Mouse (Mus musculus): ENCODE results near the gene Dlgap1.

The Dlgap1 gene

DNA sequence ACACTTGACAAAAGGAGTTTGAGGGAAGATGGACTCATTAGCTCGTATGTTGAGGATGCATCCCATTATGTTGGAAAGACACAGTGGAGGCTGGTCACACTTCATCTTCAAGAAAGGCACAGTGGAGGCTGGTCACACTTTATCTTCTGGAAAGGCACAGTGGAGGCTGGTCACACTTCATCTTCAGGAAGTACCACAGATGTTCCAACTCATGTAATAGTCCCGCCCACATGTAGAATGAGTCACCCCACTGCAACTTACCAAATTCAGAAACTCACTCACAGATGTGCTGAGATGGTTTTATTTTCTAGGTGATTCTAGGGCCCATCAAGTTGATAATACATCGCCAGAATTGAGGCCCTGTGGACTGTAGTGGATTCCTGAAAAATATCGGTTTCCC, 119.3 kb downstream of the Dlgap1 start:
- no peaks in the 10 kb centered on the region for H3K9me3 ChIP-seq (ENCODE audit: low read length)

DNA sequence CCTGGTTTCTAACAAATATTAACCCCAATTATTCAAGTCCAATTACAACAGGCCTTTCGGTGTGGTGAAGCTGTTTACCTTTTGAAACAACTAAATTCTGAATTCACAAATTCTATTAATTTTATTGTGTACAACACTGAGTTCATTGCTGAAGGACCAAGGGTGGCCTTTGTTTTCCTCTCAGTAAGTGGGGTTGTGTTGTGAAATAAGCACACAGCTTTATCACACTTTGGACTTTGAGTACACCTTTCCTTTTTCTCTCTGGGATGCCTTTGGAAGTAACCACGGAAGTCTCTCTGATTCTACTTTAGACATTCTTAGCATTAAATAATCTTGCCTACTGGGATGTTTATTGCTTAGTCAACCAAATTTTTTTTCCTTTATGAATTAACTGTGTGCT, 121.9 kb downstream of the Dlgap1 start:
- TF ChIP-seq CTCF (conservative IDR thresholded peaks at IDR 0.05; ENCODE audit: low read length) (no peak), POU5F1 (IDR thresholded peaks at IDR 0.05; ENCODE audit: borderline replicate concordance, low read length) (no peak), NANOG (IDR thresholded peaks at IDR 0.05; ENCODE audit: borderline replicate concordance, low read length) (no peak)
- Histone ChIP-seq H3K27me3 (ENCODE audit: insufficient read depth, low read length) (no peaks in the 10 kb centered on the region), H3K4me1 (replicated peaks; ENCODE audit: low read depth, low read length) (no peaks in the 10 kb centered on the region), H3K36me3 (ENCODE audit: insufficient read depth, low read length) (no peaks in the 10 kb centered on the region), H3K9me3 (ENCODE audit: low read length) (no peaks in the 10 kb centered on the region), H3K4me3 (replicated peaks; ENCODE audit: low read length) (no peak overlapping the region)

More for the DNA sequence above, 119.3 kb downstream of the Dlgap1 start:
- H3K4me1 ChIP-seq (replicated peaks; ENCODE audit: low read depth, low read length), result no peaks in the 10 kb centered on the region
- no peaks in the 10 kb centered on the region for H3K36me3 ChIP-seq (ENCODE audit: insufficient read depth, low read length)
- TF ChIP-seq NANOG (IDR thresholded peaks at IDR 0.05; ENCODE audit: borderline replicate concordance, low read length) (no peak), POU5F1 (IDR thresholded peaks at IDR 0.05; ENCODE audit: borderline replicate concordance, low read length) (no peak), CTCF (conservative IDR thresholded peaks at IDR 0.05; ENCODE audit: low read length) (no peak)
- H3K4me3 ChIP-seq (replicated peaks; ENCODE audit: low read length), result no peak overlapping the region
- no peaks in the 10 kb centered on the region for H3K27me3 ChIP-seq (ENCODE audit: insufficient read depth, low read length)

DNA sequence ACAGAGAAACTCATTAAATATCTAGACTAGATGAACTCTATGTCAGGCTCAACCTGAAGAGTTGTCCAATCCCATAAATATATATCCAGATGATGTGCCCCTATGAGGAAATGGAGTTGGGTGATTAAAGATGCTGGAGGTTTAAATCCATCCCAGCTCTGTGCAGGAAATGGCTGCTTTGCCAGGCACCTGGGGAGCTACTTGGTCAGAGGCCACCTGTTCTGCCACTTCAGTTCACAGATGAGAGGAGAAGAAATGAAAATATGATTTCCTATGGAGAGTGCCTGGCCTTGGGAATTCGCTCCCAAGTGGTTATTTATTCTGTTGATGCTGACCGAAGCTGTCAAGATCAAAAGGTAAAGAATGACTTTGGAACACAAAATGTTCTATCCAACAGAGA, 160.3 kb downstream of the Dlgap1 start:
- no peaks in the 10 kb centered on the region for H3K4me1 ChIP-seq (replicated peaks; ENCODE audit: low read depth, low read length)

DNA sequence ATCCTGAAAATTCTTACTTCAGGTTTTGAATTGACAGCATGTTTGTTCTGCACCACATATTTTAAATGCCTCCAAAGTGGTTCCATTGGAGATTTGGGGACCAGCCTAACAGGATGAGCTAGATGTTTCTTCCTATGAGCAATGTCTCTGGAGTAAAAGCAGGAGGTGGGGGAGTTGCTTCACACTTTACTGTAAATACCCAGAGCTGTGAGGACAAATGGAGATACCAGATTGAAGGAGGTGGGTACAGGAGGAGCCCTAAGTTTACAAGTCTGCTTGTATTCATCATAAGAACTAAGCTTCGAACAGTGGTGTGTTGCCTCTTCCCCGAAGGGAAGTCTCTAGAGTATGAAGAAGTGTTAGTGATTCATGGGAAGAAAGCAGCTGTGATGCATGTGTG, 201.0 kb downstream of the Dlgap1 start:
- TF ChIP-seq POU5F1 (IDR thresholded peaks at IDR 0.05; ENCODE audit: borderline replicate concordance, low read length), result no peak
- no peak for TF ChIP-seq NANOG (IDR thresholded peaks at IDR 0.05; ENCODE audit: borderline replicate concordance, low read length)
- no peak for TF ChIP-seq CTCF (conservative IDR thresholded peaks at IDR 0.05; ENCODE audit: low read length)

More for the DNA sequence above, 160.3 kb downstream of the Dlgap1 start:
- H3K27me3 ChIP-seq (ENCODE audit: insufficient read depth, low read length), result no peaks in the 10 kb centered on the region
- TF ChIP-seq NANOG (IDR thresholded peaks at IDR 0.05; ENCODE audit: borderline replicate concordance, low read length) (no peak), CTCF (conservative IDR thresholded peaks at IDR 0.05; ENCODE audit: low read length) (no peak)
- no peaks in the 10 kb centered on the region for H3K36me3 ChIP-seq (ENCODE audit: insufficient read depth, low read length)
- no peaks in the 10 kb centered on the region for H3K9me3 ChIP-seq (ENCODE audit: low read length)
- H3K4me3 ChIP-seq (replicated peaks; ENCODE audit: low read length), result no peak overlapping the region

DNA sequence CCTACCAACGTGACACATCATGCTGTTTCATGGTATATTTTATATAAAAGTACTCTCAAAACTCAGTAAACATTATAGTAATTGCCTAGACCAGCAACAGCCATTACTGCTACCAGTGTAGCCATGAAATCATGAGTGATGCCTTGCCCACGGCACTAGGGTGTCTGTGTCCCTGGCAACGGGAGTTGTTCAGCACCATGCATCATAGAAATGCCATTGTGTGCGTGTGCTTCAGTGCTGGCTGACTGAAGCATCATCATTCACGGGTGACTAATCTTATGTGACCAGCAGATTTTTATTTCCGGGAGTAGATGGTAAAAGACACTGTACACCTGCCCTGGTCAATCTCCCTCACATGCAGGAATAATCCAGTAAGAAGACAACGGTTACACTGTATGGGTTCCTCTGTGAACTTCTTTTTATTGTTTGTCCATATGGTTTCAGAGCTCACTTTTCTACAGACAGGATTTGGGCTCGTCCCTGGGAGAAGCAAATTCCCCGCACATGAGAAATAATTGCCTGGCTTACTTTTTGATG, 203.7 kb downstream of the Dlgap1 start:
- TF ChIP-seq CTCF (conservative IDR thresholded peaks at IDR 0.05; ENCODE audit: low read length) (no peak), POU5F1 (IDR thresholded peaks at IDR 0.05; ENCODE audit: borderline replicate concordance, low read length) (no peak), NANOG (IDR thresholded peaks at IDR 0.05; ENCODE audit: borderline replicate concordance, low read length) (no peak)
- Histone ChIP-seq H3K27me3 (ENCODE audit: insufficient read depth, low read length) (no peaks in the 10 kb centered on the region), H3K4me1 (replicated peaks; ENCODE audit: low read depth, low read length) (no peaks in the 10 kb centered on the region), H3K4me3 (replicated peaks; ENCODE audit: low read length) (no peak overlapping the region), H3K36me3 (ENCODE audit: insufficient read depth, low read length) (no peaks in the 10 kb centered on the region), H3K9me3 (ENCODE audit: low read length) (no peaks in the 10 kb centered on the region)

More for the DNA sequence above, 201.0 kb downstream of the Dlgap1 start:
- H3K9me3 ChIP-seq (ENCODE audit: low read length), result no peaks in the 10 kb centered on the region
- no peaks in the 10 kb centered on the region for H3K36me3 ChIP-seq (ENCODE audit: insufficient read depth, low read length)
- no peak overlapping the region for H3K4me3 ChIP-seq (replicated peaks; ENCODE audit: low read length)
- no peaks in the 10 kb centered on the region for H3K27me3 ChIP-seq (ENCODE audit: insufficient read depth, low read length)
- H3K4me1 ChIP-seq (replicated peaks; ENCODE audit: low read depth, low read length), result no peaks in the 10 kb centered on the region

DNA sequence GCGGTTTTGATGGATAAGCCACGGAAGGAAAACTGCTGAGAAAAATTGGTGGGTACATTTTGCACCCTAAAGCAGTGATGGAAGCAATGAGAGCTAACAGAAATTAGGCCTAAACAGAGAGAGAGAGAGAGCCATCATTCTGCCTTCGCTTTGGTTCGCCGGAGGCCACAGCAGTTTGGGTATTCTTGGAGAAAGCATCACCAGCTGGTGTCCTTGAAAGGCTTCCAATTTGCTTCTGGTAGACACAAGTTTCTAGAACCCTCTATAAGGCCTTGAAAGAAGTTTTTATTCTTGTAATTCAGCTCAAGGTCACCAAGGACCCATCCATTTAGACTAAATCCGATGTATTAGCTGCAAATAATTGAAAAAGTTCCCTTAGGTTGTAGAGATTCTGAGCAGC, 205.0 kb downstream of the Dlgap1 start:
- H3K36me3 ChIP-seq (ENCODE audit: insufficient read depth, low read length), result no peaks in the 10 kb centered on the region
- no peaks in the 10 kb centered on the region for H3K9me3 ChIP-seq (ENCODE audit: low read length)
- TF ChIP-seq CTCF (conservative IDR thresholded peaks at IDR 0.05; ENCODE audit: low read length) (no peak), POU5F1 (IDR thresholded peaks at IDR 0.05; ENCODE audit: borderline replicate concordance, low read length) (no peak), NANOG (IDR thresholded peaks at IDR 0.05; ENCODE audit: borderline replicate concordance, low read length) (no peak)
- H3K4me1 ChIP-seq (replicated peaks; ENCODE audit: low read depth, low read length), result no peaks in the 10 kb centered on the region
- H3K4me3 ChIP-seq (replicated peaks; ENCODE audit: low read length), result no peak overlapping the region
- H3K27me3 ChIP-seq (ENCODE audit: insufficient read depth, low read length), result no peaks in the 10 kb centered on the region

DNA sequence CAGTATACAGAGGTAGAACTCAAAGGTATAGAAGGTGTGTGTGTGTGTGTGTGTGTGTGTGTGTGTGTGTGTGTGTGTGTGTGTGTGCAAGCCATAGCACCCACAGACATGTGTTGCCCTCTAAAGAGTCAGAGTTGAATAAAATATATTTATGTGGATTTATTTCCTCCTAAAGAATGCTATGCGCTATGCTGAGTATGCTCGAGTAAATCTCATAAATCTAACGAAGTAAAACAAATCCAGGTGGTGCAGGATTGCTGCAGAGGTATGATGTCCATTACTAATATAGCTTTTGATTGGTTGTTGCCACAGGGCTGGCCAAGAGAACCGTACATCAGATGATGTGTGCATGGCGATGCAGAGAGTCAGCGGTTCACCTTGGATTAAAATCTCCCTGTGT, 222.4 kb downstream of the Dlgap1 start:
- TF ChIP-seq POU5F1 (IDR thresholded peaks at IDR 0.05; ENCODE audit: borderline replicate concordance, low read length) (no peak), NANOG (IDR thresholded peaks at IDR 0.05; ENCODE audit: borderline replicate concordance, low read length) (no peak)
- no peaks in the 10 kb centered on the region for H3K27me3 ChIP-seq (ENCODE audit: insufficient read depth, low read length)
- H3K36me3 ChIP-seq (ENCODE audit: insufficient read depth, low read length), result no peaks in the 10 kb centered on the region
- H3K4me1 ChIP-seq (replicated peaks; ENCODE audit: low read depth, low read length), result no peaks in the 10 kb centered on the region
- no peak overlapping the region for H3K4me3 ChIP-seq (replicated peaks; ENCODE audit: low read length)
- no peaks in the 10 kb centered on the region for H3K9me3 ChIP-seq (ENCODE audit: low read length)

DNA sequence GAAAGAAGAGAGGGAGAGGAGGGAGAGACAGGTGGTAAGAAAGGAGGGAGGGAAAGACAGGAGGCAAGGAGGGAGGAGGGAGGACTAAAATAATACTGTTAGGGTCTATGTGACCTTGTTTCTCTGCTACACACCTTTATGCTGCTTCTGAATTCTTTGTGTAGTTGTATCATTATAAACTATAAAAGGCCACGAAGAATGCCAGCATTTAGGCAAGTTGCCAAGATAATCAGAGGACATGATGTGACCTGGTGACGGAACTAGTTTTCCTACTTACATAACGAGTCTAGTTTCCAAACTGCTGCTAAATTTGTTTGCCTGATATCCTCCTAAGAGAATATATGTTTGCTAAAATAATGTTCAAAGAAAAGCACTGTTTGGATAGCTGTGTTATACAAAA, 254.0 kb downstream of the Dlgap1 start:
- H3K36me3 ChIP-seq (ENCODE audit: insufficient read depth, low read length), result no peaks in the 10 kb centered on the region
- no peaks in the 10 kb centered on the region for H3K9me3 ChIP-seq (ENCODE audit: low read length)
- no peak for TF ChIP-seq CTCF (conservative IDR thresholded peaks at IDR 0.05; ENCODE audit: low read length)
- TF ChIP-seq POU5F1 (IDR thresholded peaks at IDR 0.05; ENCODE audit: borderline replicate concordance, low read length), result no peak
- no peak for TF ChIP-seq NANOG (IDR thresholded peaks at IDR 0.05; ENCODE audit: borderline replicate concordance, low read length)
- H3K4me1 ChIP-seq (replicated peaks; ENCODE audit: low read depth, low read length), result no peaks in the 10 kb centered on the region
- no peaks in the 10 kb centered on the region for H3K27me3 ChIP-seq (ENCODE audit: insufficient read depth, low read length)
- no peak overlapping the region for H3K4me3 ChIP-seq (replicated peaks; ENCODE audit: low read length)

DNA sequence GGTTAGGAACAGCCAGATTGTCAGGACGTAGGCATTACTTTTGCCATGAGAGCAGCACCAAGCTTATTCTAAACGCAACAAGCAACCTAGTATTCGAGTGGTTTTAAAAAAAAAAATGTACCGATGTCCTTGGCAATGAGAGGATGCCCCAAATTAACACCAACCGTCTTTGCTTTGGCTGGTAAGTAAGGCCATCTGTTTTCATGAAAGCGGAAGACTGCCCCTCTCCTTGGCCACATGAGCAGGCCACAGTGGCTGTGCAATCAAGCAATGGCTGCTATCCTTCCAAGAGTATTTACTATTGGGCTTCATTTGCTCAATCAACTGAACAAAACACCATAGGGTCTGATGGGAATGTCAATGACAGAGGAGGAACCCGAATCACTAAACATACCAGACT, 278.5 kb downstream of the Dlgap1 start:
- no peaks in the 10 kb centered on the region for H3K36me3 ChIP-seq (ENCODE audit: insufficient read depth, low read length)
- H3K4me1 ChIP-seq (replicated peaks; ENCODE audit: low read depth, low read length), result no peaks in the 10 kb centered on the region
- H3K27me3 ChIP-seq (ENCODE audit: insufficient read depth, low read length), result no peaks in the 10 kb centered on the region
- no peak for TF ChIP-seq NANOG (IDR thresholded peaks at IDR 0.05; ENCODE audit: borderline replicate concordance, low read length)
- no peak for TF ChIP-seq CTCF (conservative IDR thresholded peaks at IDR 0.05; ENCODE audit: low read length)
- TF ChIP-seq POU5F1 (IDR thresholded peaks at IDR 0.05; ENCODE audit: borderline replicate concordance, low read length), result no peak
- no peaks in the 10 kb centered on the region for H3K9me3 ChIP-seq (ENCODE audit: low read length)
- no peak overlapping the region for H3K4me3 ChIP-seq (replicated peaks; ENCODE audit: low read length)
